ENCODE assay signal across 7 mouse cellular contexts in genomic region chr7:73648010-73648409, GRCm38 (mm10).
DNase-seq lines count a peak whose midpoint lies in the region.

No protein-coding gene starts in this region.

- DNase-seq in CD4-positive helper T cell, adult 2 months (ENCODE audit: low read depth, low spot score), result peak; percentile 78
- DNase-seq in Muller cell, postnatal 12 days (ENCODE audit: inconsistent ontology term), result peak; percentile 67
- peak; percentile 57 for DNase-seq in cerebellum, adult 9-11 months
- peak; percentile 84 for DNase-seq in gastrocnemius, postnatal 10 days
- DNase-seq in layer of hippocampus, adult 11-12 months (ENCODE audit: low spot score), result peak; percentile 89
- DNase-seq in lung, postnatal 10 days, result peak; percentile 89
- peak; percentile 68 for DNase-seq in skeletal muscle tissue, adult 2 months (ENCODE audit: low read depth, low spot score)

Comparison
In these comparisons a context has a peak if more than half of its experiments do, and no peak if none do; other contexts are left out.
1. Peak in every context shown above with its lines: DNase-seq.